Mouse (Mus musculus): ENCODE results near the gene Asxl2.

The Asxl2 gene

GRCm38 (mm10) chr12:3546121-3546658 is 119.5 kb downstream of the Asxl2 start:
- no peak for DNase-seq (ENCODE audit: low read depth)

GRCm38 (mm10) chr12:3546781-3547180 is 120.1 kb downstream of the Asxl2 start:
- DNase-seq (ENCODE audit: low read depth) = no peak

GRCm38 (mm10) chr12:3547506-3547905 is 120.8 kb downstream of the Asxl2 start:
- DNase-seq (ENCODE audit: low read depth) = no peak

GRCm38 (mm10) chr12:3547911-3548310 is 121.3 kb downstream of the Asxl2 start:
- DNase-seq (ENCODE audit: low read depth) = no peak

- no peak for DNase-seq (ENCODE audit: low read depth)
Measured at GRCm38 (mm10) chr12:3548582-3549211, 122.0 kb downstream of the Asxl2 start.

- DNase-seq (ENCODE audit: low read depth) = no peak
Measured at GRCm38 (mm10) chr12:3550280-3550679, 123.6 kb downstream of the Asxl2 start.

Measured in c-Kit-positive CD71-positive TER-119-negative erythroid progenitor cells, embryonic 14.5 days (primary cell).